Comparison of ENCODE assay signal across 10 mouse cellular contexts in genomic region chr15:12113411-12113810, GRCm38 (mm10). TPM values are rescaled to one million over a fixed set of nuclear protein-coding genes. Genes with fewer than 3 reads are reported as not detected.
DNase-seq lines count a peak whose midpoint lies in the region; ATAC-seq and TF ChIP-seq lines count a peak whose summit lies in the region.
"Had no signal": no experiment of that assay in that cellular context is flagged by ENCODE, and none has a peak within 500 bp of the region (broad histone marks: within the 10 kb centered on the region; RNA-seq: fewer than 3 reads in every experiment).

No protein-coding gene starts in this region.

- no peaks in the 10 kb centered on the region for H3K27me3 ChIP-seq in stomach, postnatal 0 days (ENCODE audit: control insufficient read depth, insufficient read depth, low read length)
- H3K27me3 ChIP-seq: forebrain, embryonic 13.5 days had no signal

- peak; percentile 80 for TF ChIP-seq CTCF in layer of hippocampus, adult 2 months (conservative IDR thresholded peaks at IDR 0.05)
- TF ChIP-seq CTCF in stomach, postnatal 0 days (IDR thresholded peaks at IDR 0.05; ENCODE audit: low read depth), result peak; percentile 66

- ATAC-seq in cerebellum, adult (ENCODE audit: insufficient number of reproducible peaks, low FRiP score, low TSS enrichment), result no peak
- ATAC-seq in stomach, postnatal 0 days (ENCODE audit: low FRiP score, low TSS enrichment), result no peak
- ATAC-seq: forebrain, embryonic 13.5 days had no signal

- H3K36me3 ChIP-seq in stomach, postnatal 0 days (ENCODE audit: control insufficient read depth, insufficient read depth, low read length), result no peaks in the 10 kb centered on the region

- H3K4me3 ChIP-seq in layer of hippocampus, adult 2 months, result no peak overlapping the region
- no peak overlapping the region for H3K4me3 ChIP-seq in stomach, postnatal 0 days (ENCODE audit: low read depth, low read length)
- H3K4me3 ChIP-seq: forebrain, embryonic 13.5 days had no signal

- H3K4me1 ChIP-seq in stomach, postnatal 0 days (replicated peaks; ENCODE audit: control insufficient read depth, insufficient read depth), result peaks cover 3% of the 10 kb centered on the region; the same call in 1 of the 2 replicates

- no peaks in the 10 kb centered on the region for H3K9me3 ChIP-seq in stomach, postnatal 0 days (ENCODE audit: control insufficient read depth, low read length)
- H3K9me3 ChIP-seq: forebrain, embryonic 13.5 days had no signal

- peak overlapping the region; percentile 48; the same call in 1 of the 2 replicates for H3K27ac ChIP-seq in layer of hippocampus, adult 2 months
- H3K27ac ChIP-seq in stomach, postnatal 0 days (replicated peaks), result no peak overlapping the region
- H3K27ac ChIP-seq: forebrain, embryonic 13.5 days had no signal

- DNase-seq in cerebellum, postnatal 10 days, result peak; percentile 49 to 66
- DNase-seq in layer of hippocampus, adult 2 months (ENCODE audit: low spot score in 2 of 2), result no peak
- no peak for DNase-seq in layer of hippocampus, adult 11-12 months (ENCODE audit: low spot score)
- peak; percentile 43 to 54 for DNase-seq in right cerebral cortex, adult 2 months (ENCODE audit: low spot score in 2 of 2)
- DNase-seq in right cerebral cortex, postnatal 36 days (ENCODE audit: low spot score in 2 of 2), result no peak
- no peak for DNase-seq in stomach, postnatal 0 days (ENCODE audit: low spot score)
- no peak for DNase-seq in embryo, embryonic 9.5 days (ENCODE audit: extremely low spot score)
- DNase-seq: adrenal gland, adult 2 months had no signal

- H3K9ac ChIP-seq in stomach, postnatal 0 days (ENCODE audit: low read length), result no peak overlapping the region
- H3K9ac ChIP-seq: forebrain, embryonic 13.5 days had no signal

- TF ChIP-seq EP300 in stomach, postnatal 0 days (optimal IDR thresholded peaks at IDR 0.05), result no peak

- 78% methylated on average over 2 of the region's 2 CpGs for WGBS in stomach, postnatal 0 days

- H3K4me2 ChIP-seq in stomach, postnatal 0 days (replicated peaks; ENCODE audit: low read depth), result no peak overlapping the region
- H3K4me2 ChIP-seq: forebrain, embryonic 13.5 days had no signal

RNA-seq across cellular contexts. Expression of gene Zfr, which starts 4.2 kb away (rescaled TPM):
- 100 to 1,000 TPM; 357 TPM for total RNA-seq in layer of hippocampus, adult 2 months (2021)
- 40.5 and 52.9 TPM in 2 replicates for polyA plus RNA-seq in stomach, postnatal 0 days (2015; fragmentation: Nextera tagmentation; extraction: Ambion mirVana)

Comparison
In these comparisons a context has a peak if more than half of its experiments do, and no peak if none do; other contexts are left out.
1. DNase-seq: peak in cerebellum, postnatal 10 days (2 of 2) and right cerebral cortex, adult 2 months (2 of 2); none in layer of hippocampus, adult 2 months (0 of 2), layer of hippocampus, adult 11-12 months (single experiment), right cerebral cortex, postnatal 36 days (0 of 2), stomach, postnatal 0 days (single experiment) and embryo, embryonic 9.5 days (single experiment).